Mouse (Mus musculus) CH12.LX (cell line): ENCODE measurements at regions not wholly inside any gene's neighbourhood (a gene's known extent, or its start where the extent isn't known, plus 50 kb on each side); places are given as distances from the start of the nearest gene placed in this dataset.

Experiments used
- CTCF ChIP-seq, 2 experiments: IDR thresholded peaks in 1 of 2; conservative IDR thresholded peaks in 1 of 2; 2 replicates each; pipeline ENCODE4 v1.5.1; 2011 to 2012; ENCODE audit warnings: low read depth in 2 of 2, low read length in 2 of 2, improper control_type of control experiment in 1 of 2, inconsistent platforms in 1 of 2, mild to moderate bottlenecking in 1 of 2, moderate library complexity in 1 of 2
- E2F4 ChIP-seq: IDR thresholded peaks from 2 replicates; pipeline ENCODE4 v1.6.1; 2011; ENCODE audit warnings: low read depth, low read length, improper control_type of control experiment; ENCODE audit not compliant: insufficient replicate concordance
- EP300 ChIP-seq: IDR thresholded peaks from 2 replicates; pipeline ENCODE4 v1.6.1; 2011; ENCODE audit warnings: low read length, improper control_type of control experiment
- ETS1 ChIP-seq: conservative IDR thresholded peaks from 2 replicates; pipeline ENCODE4 v1.6.1; 2012; ENCODE audit warnings: low read depth, mild to moderate bottlenecking, inconsistent platforms, low read length, improper control_type of control experiment, moderate library complexity
- HCFC1 ChIP-seq: IDR thresholded peaks from 2 replicates; pipeline ENCODE4 v1.6.1; 2012; ENCODE audit warnings: low read depth, mild to moderate bottlenecking, inconsistent platforms, low read length, improper control_type of control experiment
- MAZ ChIP-seq: IDR thresholded peaks from 2 replicates; pipeline ENCODE4 v1.6.1; 2012; ENCODE audit warnings: low read depth, mild to moderate bottlenecking, inconsistent platforms, low read length, improper control_type of control experiment, moderate library complexity
- NELFE ChIP-seq: IDR thresholded peaks from 2 replicates; pipeline ENCODE4 v1.6.1; 2011; ENCODE audit warnings: low read depth, low read length, improper control_type of control experiment
- POLR2A ChIP-seq: IDR thresholded peaks from 2 replicates; pipeline ENCODE4 v1.6.1; 2011; ENCODE audit warnings: low read depth, mild to moderate bottlenecking, improper control_type of control experiment, low read length
- POLR2AphosphoS2 ChIP-seq: IDR thresholded peaks from 2 replicates; pipeline ENCODE4 v1.6.1; 2011; ENCODE audit warnings: low read depth, low read length, improper control_type of control experiment
- TBP ChIP-seq: conservative IDR thresholded peaks from 2 replicates; pipeline ENCODE4 v1.6.1; 2011; ENCODE audit warnings: low read depth, low read length, improper control_type of control experiment
- ZC3H11A ChIP-seq: IDR thresholded peaks from 2 replicates; pipeline ENCODE4 v1.6.1; 2012; ENCODE audit warnings: low read depth, mild to moderate bottlenecking, inconsistent platforms, low read length, improper control_type of control experiment
- ZNF384 ChIP-seq: IDR thresholded peaks from 2 replicates; pipeline ENCODE4 v1.6.1; 2012; ENCODE audit warnings: low read depth, low read length, improper control_type of control experiment, inconsistent platforms

GRCm38 (mm10) chr6:140339731-140340130, 84.1 kb upstream of the Plekha5 start:
- TF ChIP-seq EP300 (no peak), NELFE (no peak), ZNF384 (no peak), ETS1 (no peak), HCFC1 (no peak), POLR2A (no peak), ZC3H11A (no peak), E2F4 (no peak), MAZ (no peak), CTCF (conservative IDR thresholded peaks at IDR 0.05 in 1 of 2, IDR thresholded peaks at IDR 0.05 in 1 of 2; ENCODE audit: low read depth in 2 of 2, low read length in 2 of 2) (no peak), POLR2AphosphoS2 (no peak), TBP (no peak)
